Mouse (Mus musculus): ENCODE data around the gene Pfdn4. TPM values are rescaled to one million over a fixed set of nuclear protein-coding genes. Genes with fewer than 3 reads are reported as not detected.
A peak's percentile ranks its signal among the peaks of the same experiment; 100 is the strongest.
"Not testable (repeated sequence)": the region's sequence is repeated elsewhere in the genome, so short reads cannot be mapped to it uniquely, and the experiment has no call there.

Gene Pfdn4
- 85.7 and 101 TPM in 2 replicates for polyA plus RNA-seq (2014; fragmentation: Nextera tagmentation; extraction: Ambion mirVana)

DNA sequence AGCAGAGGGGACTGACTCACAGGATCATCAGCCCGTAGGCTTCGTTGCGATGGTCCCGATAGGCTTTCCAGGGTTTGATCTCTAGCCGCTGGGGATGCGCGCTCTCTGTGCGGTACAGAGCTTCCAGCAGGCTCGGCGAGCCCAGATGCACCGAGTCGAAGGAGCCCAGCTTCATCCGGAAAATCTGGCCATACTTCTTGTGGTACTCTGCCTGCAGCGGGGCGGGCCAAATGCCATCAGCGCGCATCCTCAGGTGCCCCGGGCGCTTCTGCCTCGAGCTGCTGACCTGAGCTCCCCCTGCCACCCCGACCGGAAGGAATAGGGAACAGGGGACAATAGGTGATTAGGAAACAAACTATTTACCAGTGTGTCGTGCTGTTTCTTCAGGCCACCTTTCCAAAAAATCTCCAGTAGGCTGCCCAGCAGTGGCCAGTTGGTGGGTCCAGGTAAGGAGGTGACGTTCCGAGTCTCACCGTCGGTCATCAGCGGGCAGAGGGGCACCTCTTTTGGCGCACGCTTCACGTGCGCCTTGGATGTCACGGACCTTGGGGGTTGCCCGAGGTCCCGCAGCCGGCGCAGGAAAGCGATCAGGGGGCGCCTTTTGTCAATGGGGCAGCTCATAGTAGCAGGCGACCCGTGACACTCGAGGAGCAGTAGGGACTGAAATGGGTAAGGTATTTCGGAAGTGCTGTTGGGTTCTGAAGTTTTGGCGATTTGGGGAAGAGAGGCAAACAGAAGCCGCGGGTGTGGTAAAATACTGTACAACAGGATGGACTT, at the start of gene Pfdn4:
Pfdn4 (plus strand) TSS at position 275 of the 777 bp plus-strand sequence.
- peak within 1 kb of the TSS; percentile 28 for H3K4me3 ChIP-seq (ENCODE audit: low read depth, low read length)
- ATAC-seq (replicated peaks; ENCODE audit: low FRiP score), result no peak
- no peaks in the 10 kb centered on the region for H3K36me3 ChIP-seq (ENCODE audit: control insufficient read depth, insufficient read depth, low read length)
- peak within 1 kb of the TSS; percentile 30 for H3K4me2 ChIP-seq
- H3K9me3 ChIP-seq (ENCODE audit: control insufficient read depth, low read length), result no peaks in the 10 kb centered on the region
- H3K9ac ChIP-seq (ENCODE audit: low read depth, low read length), result no peak within 1 kb of the TSS
- H3K27me3 ChIP-seq (replicated peaks; ENCODE audit: control insufficient read depth, insufficient read depth, low read length), result peaks cover 59% of the 10 kb centered on the region
- no peak within 1 kb of the TSS for H3K27ac ChIP-seq (ENCODE audit: low read depth, low read length)
- peak; percentile 43 for DNase-seq (ENCODE audit: low spot score)
- peaks cover 4% of the 10 kb centered on the region; the same call in 1 of the 2 replicates for H3K4me1 ChIP-seq (replicated peaks; ENCODE audit: control insufficient read depth, insufficient read depth, low read length)
- WGBS, result 1% methylated on average over 46 of the region's 46 CpGs

DNA sequence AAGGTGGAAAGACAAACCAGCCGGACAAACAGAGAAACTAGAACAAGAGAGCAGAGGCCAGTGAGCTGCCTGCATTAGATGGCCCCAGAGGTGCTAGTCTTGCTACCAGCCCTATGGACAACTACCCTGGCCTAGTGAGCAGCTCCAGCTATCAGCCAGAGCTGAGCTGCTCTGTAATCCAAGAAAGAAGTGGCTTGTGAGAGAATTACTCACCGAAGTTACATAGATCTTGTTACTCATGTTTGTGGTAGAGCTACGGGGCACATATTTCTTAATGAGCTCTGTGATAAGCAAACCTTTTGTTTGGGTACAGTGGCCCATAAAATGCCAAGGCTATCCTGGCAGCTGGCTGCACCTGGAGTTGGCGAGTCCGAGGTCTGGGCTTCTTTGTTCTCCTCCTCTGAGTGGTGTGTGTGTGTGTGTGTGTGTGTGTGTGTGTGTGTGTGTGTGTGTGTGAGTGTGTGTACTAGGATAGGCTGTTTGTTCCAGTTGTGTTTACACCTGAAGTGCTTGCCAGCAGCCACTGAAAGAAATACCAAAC, 49.3 kb upstream of the Pfdn4 start:
- no peak for ATAC-seq (replicated peaks; ENCODE audit: low FRiP score)
- no peaks in the 10 kb centered on the region for H3K4me1 ChIP-seq (replicated peaks; ENCODE audit: control insufficient read depth, insufficient read depth, low read length)
- H3K36me3 ChIP-seq (ENCODE audit: control insufficient read depth, insufficient read depth, low read length), result no peaks in the 10 kb centered on the region
- no peaks in the 10 kb centered on the region; the same call in 1 of the 2 replicates for H3K27me3 ChIP-seq (replicated peaks; ENCODE audit: control insufficient read depth, insufficient read depth, low read length)
- no peak overlapping the region for H3K9ac ChIP-seq (ENCODE audit: low read depth, low read length)
- 85% methylated on average over 5 of the region's 5 CpGs for WGBS
- no peak overlapping the region for H3K4me2 ChIP-seq
- H3K9me3 ChIP-seq (ENCODE audit: control insufficient read depth, low read length), result no peaks in the 10 kb centered on the region
- H3K4me3 ChIP-seq (ENCODE audit: low read depth, low read length), result no peak overlapping the region
- H3K27ac ChIP-seq (ENCODE audit: low read depth, low read length), result no peak overlapping the region
- DNase-seq (ENCODE audit: low spot score), result no peak

DNA sequence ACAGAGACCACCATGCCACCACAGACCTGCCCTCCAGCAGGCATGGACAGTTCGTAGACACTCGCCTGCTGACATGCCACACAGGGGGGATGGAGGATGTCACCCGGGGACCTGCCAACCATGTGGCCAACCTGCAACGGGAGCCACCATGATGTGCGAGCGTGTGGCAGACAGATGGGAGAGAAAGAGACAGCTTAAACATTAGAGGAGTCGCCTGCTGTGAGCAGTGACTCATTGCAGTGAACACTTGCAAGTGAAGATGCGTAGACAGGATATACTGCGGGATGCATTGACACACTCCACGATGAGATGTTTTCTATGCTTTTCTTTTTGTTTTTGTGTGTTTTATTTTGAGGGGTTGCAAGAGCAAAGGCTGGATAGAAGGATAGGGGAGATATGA, 48.6 kb upstream of the Pfdn4 start:
- Histone ChIP-seq H3K4me1 (replicated peaks; ENCODE audit: control insufficient read depth, insufficient read depth, low read length) (no peaks in the 10 kb centered on the region), H3K27ac (ENCODE audit: low read depth, low read length) (no peak overlapping the region), H3K4me2 (no peak overlapping the region), H3K4me3 (ENCODE audit: low read depth, low read length) (no peak overlapping the region), H3K9ac (ENCODE audit: low read depth, low read length) (no peak overlapping the region), H3K9me3 (ENCODE audit: control insufficient read depth, low read length) (no peaks in the 10 kb centered on the region), H3K36me3 (ENCODE audit: control insufficient read depth, insufficient read depth, low read length) (no peaks in the 10 kb centered on the region), H3K27me3 (replicated peaks; ENCODE audit: control insufficient read depth, insufficient read depth, low read length) (no peaks in the 10 kb centered on the region; the same call in 1 of the 2 replicates)
- DNase-seq (ENCODE audit: low spot score), result no peak
- no peak for ATAC-seq (replicated peaks; ENCODE audit: low FRiP score)
- 68% methylated on average over 10 of the region's 10 CpGs for WGBS

DNA sequence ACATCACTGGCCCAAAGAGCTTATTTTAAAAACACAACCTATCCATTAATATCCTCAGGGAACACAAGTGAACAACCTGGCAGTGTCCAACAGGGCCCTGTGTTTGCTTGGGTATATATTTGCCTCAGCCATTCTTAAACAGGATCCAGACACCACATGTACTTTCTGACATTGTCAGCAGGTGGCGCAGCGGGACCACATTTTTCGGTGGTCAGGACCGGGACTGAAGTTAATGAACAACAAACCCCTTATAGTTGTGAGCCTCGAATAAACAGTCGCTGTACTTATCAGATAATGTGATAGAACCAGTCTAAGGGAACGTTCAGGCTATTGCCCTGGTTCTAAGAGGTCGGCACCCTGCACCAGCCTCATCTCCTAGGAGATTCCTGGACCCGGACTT, 45.3 kb upstream of the Pfdn4 start:
- Histone ChIP-seq H3K9me3 (ENCODE audit: control insufficient read depth, low read length) (no peaks in the 10 kb centered on the region), H3K9ac (ENCODE audit: low read depth, low read length) (no peak overlapping the region), H3K36me3 (ENCODE audit: control insufficient read depth, insufficient read depth, low read length) (no peaks in the 10 kb centered on the region), H3K4me2 (no peak overlapping the region), H3K4me1 (replicated peaks; ENCODE audit: control insufficient read depth, insufficient read depth, low read length) (no peaks in the 10 kb centered on the region), H3K27ac (ENCODE audit: low read depth, low read length) (no peak overlapping the region), H3K4me3 (ENCODE audit: low read depth, low read length) (no peak overlapping the region), H3K27me3 (replicated peaks; ENCODE audit: control insufficient read depth, insufficient read depth, low read length) (no peaks in the 10 kb centered on the region; the same call in 1 of the 2 replicates)
- peak; percentile 78 for DNase-seq (ENCODE audit: low spot score)
- 9% methylated on average over 9 of the region's 9 CpGs for WGBS
- ATAC-seq (replicated peaks; ENCODE audit: low FRiP score), result peak; percentile 62

DNA sequence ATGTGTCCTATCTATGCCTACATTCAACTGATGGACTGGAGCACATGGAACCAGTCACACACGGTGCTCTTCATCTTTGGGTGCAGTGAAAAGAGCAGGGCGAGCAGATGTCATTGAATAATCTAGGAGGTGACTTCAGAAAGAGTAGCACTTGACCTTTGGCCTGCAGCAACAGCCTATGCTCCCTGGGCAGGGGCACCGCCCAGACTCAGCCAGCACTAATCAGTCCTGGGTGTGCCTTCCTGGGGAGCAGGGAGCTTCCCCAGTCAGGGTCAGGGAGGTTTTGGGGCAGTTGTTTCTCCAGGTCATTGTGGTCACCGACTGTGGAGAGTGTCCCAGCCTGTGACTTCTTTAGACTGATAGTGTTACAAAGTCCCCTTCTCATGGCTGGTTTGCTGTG, 42.4 kb upstream of the Pfdn4 start:
- H3K36me3 ChIP-seq (ENCODE audit: control insufficient read depth, insufficient read depth, low read length); H3K4me1 ChIP-seq (replicated peaks; ENCODE audit: control insufficient read depth, insufficient read depth, low read length); H3K27ac ChIP-seq (ENCODE audit: low read depth, low read length); DNase-seq (ENCODE audit: low spot score); H3K9me3 ChIP-seq (ENCODE audit: control insufficient read depth, low read length); ATAC-seq (replicated peaks; ENCODE audit: low FRiP score); H3K4me3 ChIP-seq (ENCODE audit: low read depth, low read length); H3K27me3 ChIP-seq (replicated peaks; ENCODE audit: control insufficient read depth, insufficient read depth, low read length); H3K4me2 ChIP-seq; H3K9ac ChIP-seq (ENCODE audit: low read depth, low read length): not testable (repeated sequence)
- 48% methylated on average over 3 of the region's 4 CpGs for whole genome bisulfite sequencing

DNA sequence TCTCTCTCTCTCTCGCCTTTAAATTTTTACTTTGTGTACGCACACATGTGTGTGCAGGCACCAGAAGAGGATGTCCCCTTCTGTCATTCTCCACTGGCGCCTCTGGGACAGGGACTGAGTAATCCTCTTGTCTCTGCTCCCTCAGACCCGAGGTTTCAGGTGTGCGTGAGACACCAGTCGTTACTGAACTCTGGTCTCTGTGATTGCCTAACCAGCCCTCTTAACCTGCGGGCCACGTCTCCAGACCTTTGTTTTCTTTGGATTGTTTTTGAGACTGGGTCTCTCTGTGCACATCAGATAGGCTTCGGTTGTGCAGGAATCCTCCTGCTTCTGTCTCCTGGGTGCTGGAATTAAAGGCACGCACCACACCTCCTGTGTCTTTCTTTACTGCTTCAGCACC, 37.0 kb upstream of the Pfdn4 start:
- no peak overlapping the region for H3K27ac ChIP-seq (ENCODE audit: low read depth, low read length)
- no peaks in the 10 kb centered on the region for H3K9me3 ChIP-seq (ENCODE audit: control insufficient read depth, low read length)
- H3K4me3 ChIP-seq (ENCODE audit: low read depth, low read length), result no peak overlapping the region
- WGBS, result 68% methylated on average over 10 of the region's 10 CpGs
- H3K4me2 ChIP-seq, result no peak overlapping the region
- H3K9ac ChIP-seq (ENCODE audit: low read depth, low read length), result no peak overlapping the region
- ATAC-seq (replicated peaks; ENCODE audit: low FRiP score) (no peak), DNase-seq (ENCODE audit: low spot score) (no peak)
- H3K27me3 ChIP-seq (replicated peaks; ENCODE audit: control insufficient read depth, insufficient read depth, low read length), result no peaks in the 10 kb centered on the region
- no peaks in the 10 kb centered on the region for H3K4me1 ChIP-seq (replicated peaks; ENCODE audit: control insufficient read depth, insufficient read depth, low read length)
- no peaks in the 10 kb centered on the region for H3K36me3 ChIP-seq (ENCODE audit: control insufficient read depth, insufficient read depth, low read length)

DNA sequence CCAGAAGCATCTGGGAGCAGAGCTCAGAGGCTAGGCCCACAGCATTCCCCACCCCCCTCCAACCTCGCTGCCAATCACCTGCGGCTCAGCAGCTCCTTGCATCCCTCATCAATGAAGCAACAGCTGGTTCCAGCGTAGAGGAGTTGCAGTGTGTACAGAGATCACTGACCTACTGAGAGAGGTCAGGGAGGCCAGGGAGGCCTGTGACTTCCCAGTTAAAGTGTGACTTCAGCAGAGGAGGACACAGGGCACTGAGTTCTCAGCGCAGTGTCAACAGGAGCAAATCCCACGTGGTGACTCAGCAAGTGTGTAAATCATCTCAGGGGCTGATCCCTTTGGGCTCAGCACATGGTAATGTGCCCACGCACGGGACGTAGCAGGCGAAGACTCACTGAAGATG, 36.4 kb upstream of the Pfdn4 start:
- Histone ChIP-seq H3K36me3 (ENCODE audit: control insufficient read depth, insufficient read depth, low read length) (no peaks in the 10 kb centered on the region), H3K9ac (ENCODE audit: low read depth, low read length) (no peak overlapping the region), H3K9me3 (ENCODE audit: control insufficient read depth, low read length) (no peaks in the 10 kb centered on the region), H3K27ac (ENCODE audit: low read depth, low read length) (no peak overlapping the region), H3K4me3 (ENCODE audit: low read depth, low read length) (no peak overlapping the region), H3K4me2 (no peak overlapping the region), H3K4me1 (replicated peaks; ENCODE audit: control insufficient read depth, insufficient read depth, low read length) (no peaks in the 10 kb centered on the region), H3K27me3 (replicated peaks; ENCODE audit: control insufficient read depth, insufficient read depth, low read length) (no peaks in the 10 kb centered on the region)
- DNase-seq (ENCODE audit: low spot score) (no peak), ATAC-seq (replicated peaks; ENCODE audit: low FRiP score) (peak; percentile 61)
- 49% methylated on average over 9 of the region's 9 CpGs for WGBS

DNA sequence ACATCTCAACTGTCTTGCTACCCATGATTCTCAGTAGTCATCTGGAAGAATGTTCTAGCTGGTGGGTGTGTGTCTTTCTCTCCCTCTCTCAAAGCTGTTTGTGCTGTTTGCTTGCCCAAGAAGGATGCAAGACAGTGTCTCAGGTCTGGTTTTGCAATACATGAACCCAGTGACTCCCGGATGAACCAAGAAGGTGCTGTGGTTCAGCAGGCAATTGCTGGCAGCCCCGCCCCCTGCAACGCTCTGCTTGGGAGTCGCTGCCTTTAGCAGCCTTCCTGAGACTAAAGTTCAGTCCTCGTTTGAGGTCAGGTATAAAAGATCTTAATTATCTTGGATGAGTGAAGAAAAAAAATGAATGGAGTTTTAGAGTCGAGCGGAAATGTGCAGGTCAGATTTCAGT, 34.6 kb upstream of the Pfdn4 start:
- no peaks in the 10 kb centered on the region for H3K27me3 ChIP-seq (replicated peaks; ENCODE audit: control insufficient read depth, insufficient read depth, low read length)
- no peak overlapping the region for H3K27ac ChIP-seq (ENCODE audit: low read depth, low read length)
- H3K9me3 ChIP-seq (ENCODE audit: control insufficient read depth, low read length), result no peaks in the 10 kb centered on the region
- no peak for DNase-seq (ENCODE audit: low spot score)
- no peaks in the 10 kb centered on the region for H3K36me3 ChIP-seq (ENCODE audit: control insufficient read depth, insufficient read depth, low read length)
- no peak for ATAC-seq (replicated peaks; ENCODE audit: low FRiP score)
- H3K9ac ChIP-seq (ENCODE audit: low read depth, low read length), result no peak overlapping the region
- WGBS, result 70% methylated on average over 7 of the region's 7 CpGs
- no peak overlapping the region for H3K4me2 ChIP-seq
- no peak overlapping the region for H3K4me3 ChIP-seq (ENCODE audit: low read depth, low read length)
- no peaks in the 10 kb centered on the region for H3K4me1 ChIP-seq (replicated peaks; ENCODE audit: control insufficient read depth, insufficient read depth, low read length)

DNA sequence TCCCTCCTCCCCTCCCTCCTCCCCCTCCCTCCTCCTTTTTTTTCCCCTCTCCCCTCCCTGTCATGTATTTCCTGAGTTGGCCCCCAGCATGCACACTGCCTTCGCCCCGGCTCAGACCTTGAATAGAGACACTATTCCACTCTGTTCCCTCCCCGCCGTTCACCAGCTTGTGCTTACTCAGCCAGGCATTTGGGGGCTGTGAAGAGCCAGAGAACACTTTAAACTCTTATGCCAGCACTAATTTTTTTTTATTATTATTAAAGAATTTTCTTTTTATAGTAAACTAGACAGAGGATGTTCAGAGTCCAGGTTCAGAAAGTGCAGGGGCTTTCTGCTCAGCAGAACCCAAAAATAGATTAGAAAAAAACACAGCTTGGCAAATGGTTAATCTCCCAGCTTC, 31.4 kb upstream of the Pfdn4 start:
- ATAC-seq (replicated peaks; ENCODE audit: low FRiP score) (no peak), DNase-seq (ENCODE audit: low spot score) (no peak)
- 48% methylated on average over 4 of the region's 4 CpGs for WGBS
- no peak overlapping the region for H3K4me2 ChIP-seq
- H3K27me3 ChIP-seq (replicated peaks; ENCODE audit: control insufficient read depth, insufficient read depth, low read length), result no peaks in the 10 kb centered on the region
- H3K4me1 ChIP-seq (replicated peaks; ENCODE audit: control insufficient read depth, insufficient read depth, low read length), result no peaks in the 10 kb centered on the region
- no peaks in the 10 kb centered on the region for H3K36me3 ChIP-seq (ENCODE audit: control insufficient read depth, insufficient read depth, low read length)
- no peak overlapping the region for H3K27ac ChIP-seq (ENCODE audit: low read depth, low read length)
- H3K9me3 ChIP-seq (ENCODE audit: control insufficient read depth, low read length), result no peaks in the 10 kb centered on the region
- H3K4me3 ChIP-seq (ENCODE audit: low read depth, low read length), result no peak overlapping the region
- no peak overlapping the region for H3K9ac ChIP-seq (ENCODE audit: low read depth, low read length)

Data from liver, embryonic 11.5 days (tissue).